Mouse (Mus musculus) liver, adult 10 weeks (tissue): ENCODE results near the gene Dmrtc1c1. TPM values are rescaled to one million over a fixed set of nuclear protein-coding genes. Genes with fewer than 3 reads are reported as not detected.

Experiments used
- polyA plus RNA-seq: library from polyadenylated mRNA; stranded (reverse); fragments of 350-450 nt; fragmentation: Illumina TruSeq; extraction: RNeasy Lipid Tissue Mini Kit (QIAGEN cat#74804); gene quantifications from one replicate; pipeline ENCODE4 v1.2.3, GENCODE M21; 2014; ENCODE audit warnings: low read depth, low replicate concordance

Dmrtc1c1 gene
- not detected for polyA plus RNA-seq

DNA sequence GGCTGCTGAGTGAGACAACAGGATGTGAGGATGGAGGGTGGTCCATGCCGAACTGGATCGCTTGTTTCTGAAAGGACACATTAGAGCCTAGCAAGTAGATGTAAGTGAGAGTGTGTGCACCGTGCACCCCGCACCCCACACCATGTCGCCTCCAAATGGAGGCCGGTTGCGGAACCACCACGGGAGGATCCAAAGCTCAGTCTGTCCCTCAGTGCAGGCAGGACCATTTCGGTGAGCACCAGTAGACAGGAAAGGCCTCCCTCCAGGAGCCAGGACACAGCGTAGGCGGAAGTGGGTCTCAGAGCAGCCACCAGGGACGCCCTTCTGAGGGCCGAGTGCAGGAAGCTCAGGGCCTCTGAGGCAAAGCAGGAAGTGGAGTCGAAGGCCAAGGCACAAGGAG is at the start of gene Dmrtc1c1:
Dmrtc1c1 (plus strand) TSS at position 301 of the 400 bp plus-strand sequence.

DNA sequence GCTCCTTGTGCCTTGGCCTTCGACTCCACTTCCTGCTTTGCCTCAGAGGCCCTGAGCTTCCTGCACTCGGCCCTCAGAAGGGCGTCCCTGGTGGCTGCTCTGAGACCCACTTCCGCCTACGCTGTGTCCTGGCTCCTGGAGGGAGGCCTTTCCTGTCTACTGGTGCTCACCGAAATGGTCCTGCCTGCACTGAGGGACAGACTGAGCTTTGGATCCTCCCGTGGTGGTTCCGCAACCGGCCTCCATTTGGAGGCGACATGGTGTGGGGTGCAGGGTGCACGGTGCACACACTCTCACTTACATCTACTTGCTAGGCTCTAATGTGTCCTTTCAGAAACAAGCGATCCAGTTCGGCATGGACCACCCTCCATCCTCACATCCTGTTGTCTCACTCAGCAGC is 51.8 kb downstream of the Dmrtc1c1 start, which contains the start of gene Dmrtc1c2:
Dmrtc1c2 (minus strand) TSS at position 101 of the 400 bp plus-strand sequence.

Other genes with a start within 250 kb of the Dmrtc1c1 start
- 3.1 TPM for gene Phka1, start 158.7 kb upstream of the Dmrtc1c1 start, polyA plus RNA-seq
- not detected for gene Gm3880, start 116.0 kb upstream of the Dmrtc1c1 start, polyA plus RNA-seq
- gene Gm9112, start 95.3 kb upstream of the Dmrtc1c1 start, polyA plus RNA-seq: not detected
- gene Dmrtc1b, start 95.1 kb upstream of the Dmrtc1c1 start, polyA plus RNA-seq: not detected
- gene Dmrtc1c2, start 51.7 kb downstream of the Dmrtc1c1 start, polyA plus RNA-seq: not detected
- gene 1700031F05Rik, start 65.0 kb downstream of the Dmrtc1c1 start, polyA plus RNA-seq: not detected
- gene Dmrtc1a, start 105.7 kb downstream of the Dmrtc1c1 start, polyA plus RNA-seq: not detected
- not detected for gene 1700011M02Rik, start 105.9 kb downstream of the Dmrtc1c1 start, polyA plus RNA-seq
- gene 1700018G05Rik, start 125.4 kb downstream of the Dmrtc1c1 start, polyA plus RNA-seq: not detected